Mouse (Mus musculus) heart, embryonic 10.5 days (tissue): ENCODE results near the gene Slc9a9. TPM values are rescaled to one million over a fixed set of nuclear protein-coding genes. Genes with fewer than 3 reads are reported as not detected.

Experiments used
- DNase-seq: peaks from one replicate; pipeline ENCODE4 v3.0.0-alpha.2; 2017; ENCODE audit warnings: low spot score
- H3K27ac ChIP-seq: fragments of 300-500 bp; sonication (generic); 2 replicates; pipeline ENCODE4 v1.5.1; 2016; ENCODE audit warnings: mild to moderate bottlenecking
- H3K27me3 ChIP-seq: fragments of 300-500 bp; sonication (generic); 2 replicates; pipeline ENCODE4 v1.6.1; 2016; ENCODE audit warnings: mild to moderate bottlenecking; ENCODE audit not compliant: poor library complexity, insufficient read depth, severe bottlenecking
- H3K36me3 ChIP-seq: fragments of 300-500 bp; sonication (generic); 2 replicates; pipeline ENCODE4 v1.6.1; 2016; ENCODE audit warnings: mild to moderate bottlenecking, moderate library complexity
- H3K4me1 ChIP-seq: fragments of 300-500 bp; sonication (generic); 2 replicates; pipeline ENCODE4 v1.6.1; 2016; ENCODE audit warnings: mild to moderate bottlenecking
- H3K4me3 ChIP-seq: fragments of 300-500 bp; sonication (generic); 2 replicates; pipeline ENCODE4 v1.5.1; 2016; ENCODE audit warnings: mild to moderate bottlenecking, moderate library complexity
- H3K9me3 ChIP-seq: fragments of 300-500 bp; sonication (generic); 2 replicates; pipeline ENCODE4 v1.6.1; 2016; ENCODE audit warnings: mild to moderate bottlenecking, moderate library complexity
- WGBS: fragments of 180-500 bp; shearing (Covaris S2); methylation state at CpG from one replicate; pipeline ENCODE4 v1.1.7; 2016; 5-methylcytosine and 5-hydroxymethylcytosine counted together
- polyA plus RNA-seq: library from polyadenylated mRNA; unstranded; fragments of >200 nt; fragmentation: Nextera tagmentation; extraction: Ambion mirVana; gene quantifications from 2 replicates; pipeline ENCODE4 v1.2.1, GENCODE M21; 2016

Gene Slc9a9
- polyA plus RNA-seq, 1 experiment from 2014 or later: 2.6 TPM

- Histone ChIP-seq H3K9me3 (no peaks in the 10 kb centered on the region), H3K36me3 (no peaks in the 10 kb centered on the region), H3K4me1 (no peaks in the 10 kb centered on the region), H3K27ac (no peak overlapping the region), H3K27me3 (0 out of 2 replicates have a peak, but pooled peaks cover 4% of the 10 kb centered on the region), H3K4me3 (no peak overlapping the region)
- no peak for DNase-seq
- 51% methylated on average over 3 of the region's 3 CpGs for WGBS
Observed at GRCm38 (mm10) chr9:95150597-95150996, 480.9 kb downstream of the Slc9a9 start.

GRCm38 (mm10) chr9:95150998-95151397 lies 481.3 kb downstream of the Slc9a9 start:
- 62% methylated on average over 4 of the region's 4 CpGs for WGBS
- Histone ChIP-seq H3K27me3 (0 out of 2 replicates have a peak, but pooled peaks cover 4% of the 10 kb centered on the region), H3K36me3 (no peaks in the 10 kb centered on the region), H3K27ac (no peak overlapping the region), H3K4me3 (no peak overlapping the region), H3K4me1 (no peaks in the 10 kb centered on the region), H3K9me3 (no peaks in the 10 kb centered on the region)
- DNase-seq: no peak

DNA sequence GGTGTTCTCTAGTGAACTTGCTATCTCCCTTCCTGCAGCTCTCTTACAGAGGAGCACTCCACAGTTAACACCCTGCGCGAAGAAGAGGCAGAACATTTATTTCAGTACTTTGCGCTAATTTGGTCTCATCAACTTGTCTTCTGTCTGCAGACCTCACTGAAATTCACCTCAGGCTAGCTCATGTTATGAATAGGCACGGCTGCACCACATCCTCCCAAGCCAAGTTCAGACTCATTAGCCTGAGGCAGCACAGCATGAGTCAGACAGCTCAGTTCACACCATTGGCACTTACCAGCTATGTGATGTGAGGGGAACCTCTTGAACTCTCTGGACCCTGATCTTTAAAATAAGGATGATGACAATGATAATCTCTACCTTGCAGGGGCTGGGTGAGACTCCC lies 482.0 kb downstream of the Slc9a9 start:
- DNase-seq: no peak
- Histone ChIP-seq H3K27ac (no peak overlapping the region), H3K4me1 (no peaks in the 10 kb centered on the region), H3K4me3 (no peak overlapping the region), H3K9me3 (no peaks in the 10 kb centered on the region), H3K27me3 (0 out of 2 replicates have a peak, but pooled peaks cover 4% of the 10 kb centered on the region), H3K36me3 (no peaks in the 10 kb centered on the region)
- 60% methylated on average over 4 of the region's 4 CpGs for WGBS

GRCm38 (mm10) chr9:95153966-95154365 lies 484.3 kb downstream of the Slc9a9 start:
- 0 out of 2 replicates have a peak, but pooled peaks cover 4% of the 10 kb centered on the region for H3K27me3 ChIP-seq
- no peak overlapping the region for H3K4me3 ChIP-seq
- whole genome bisulfite sequencing: 71% methylated on average over 6 of the region's 6 CpGs
- no peaks in the 10 kb centered on the region for H3K36me3 ChIP-seq
- no peak for DNase-seq
- H3K9me3 ChIP-seq: no peaks in the 10 kb centered on the region
- H3K4me1 ChIP-seq: no peaks in the 10 kb centered on the region
- H3K27ac ChIP-seq: no peak overlapping the region

- H3K4me1 ChIP-seq: no peaks in the 10 kb centered on the region
- WGBS: 68% methylated on average over 4 of the region's 4 CpGs
Observed at GRCm38 (mm10) chr9:95157948-95158347, 488.2 kb downstream of the Slc9a9 start.

DNA sequence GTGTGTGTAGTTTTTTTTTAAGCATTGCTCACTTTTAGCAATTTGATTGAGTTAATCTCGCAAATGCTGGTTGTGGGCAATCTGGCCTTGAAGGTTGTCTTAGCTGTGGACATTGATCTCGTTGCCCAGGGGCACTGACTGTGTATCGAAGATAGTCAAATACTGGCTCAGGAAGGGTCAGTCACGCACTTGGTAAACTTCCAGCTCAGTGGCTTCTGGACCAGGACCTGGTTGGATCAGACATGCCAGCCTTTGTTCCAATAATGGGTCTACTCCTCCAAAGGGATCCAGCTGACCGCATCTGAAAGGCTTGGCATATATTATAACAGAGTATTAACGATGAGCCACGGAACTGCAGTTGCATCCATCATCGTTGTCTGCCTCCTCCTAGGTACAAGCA lies 489.2 kb downstream of the Slc9a9 start:
- no peak for DNase-seq
- Histone ChIP-seq H3K36me3 (no peaks in the 10 kb centered on the region), H3K4me3 (no peak overlapping the region), H3K9me3 (no peaks in the 10 kb centered on the region), H3K27me3 (no peaks in the 10 kb centered on the region), H3K27ac (no peak overlapping the region), H3K4me1 (no peaks in the 10 kb centered on the region)
- 90% methylated on average over 8 of the region's 8 CpGs for WGBS

More at GRCm38 (mm10) chr9:95157948-95158347, 488.2 kb downstream of the Slc9a9 start:
- H3K36me3 ChIP-seq: no peaks in the 10 kb centered on the region
- no peak overlapping the region for H3K27ac ChIP-seq
- no peaks in the 10 kb centered on the region for H3K9me3 ChIP-seq
- no peak overlapping the region for H3K4me3 ChIP-seq
- H3K27me3 ChIP-seq: no peaks in the 10 kb centered on the region
- no peak for DNase-seq

GRCm38 (mm10) chr9:95160575-95161300 lies 491.0 kb downstream of the Slc9a9 start:
- no peak overlapping the region for H3K27ac ChIP-seq
- DNase-seq: no peak
- 88% methylated on average over 7 of the region's 7 CpGs for WGBS

DNA sequence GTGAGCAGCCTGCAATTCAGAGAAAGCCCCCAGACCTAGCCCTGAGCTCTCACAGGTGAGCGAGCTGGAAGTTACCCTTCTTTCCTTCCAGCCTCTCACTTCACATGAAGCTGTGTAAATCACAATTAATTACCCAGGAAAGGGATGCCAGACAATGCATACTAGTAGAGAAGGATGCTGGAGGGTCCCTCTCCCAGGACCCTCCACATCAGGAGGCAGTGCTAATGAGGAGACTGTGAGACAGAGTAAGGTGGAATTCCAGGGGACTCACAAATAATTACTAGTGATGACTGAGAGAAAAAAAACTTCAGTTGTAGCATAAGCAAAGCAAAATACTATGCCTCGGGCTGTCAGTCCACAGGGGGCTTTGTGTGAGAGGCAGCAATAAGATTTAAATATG lies 492.0 kb downstream of the Slc9a9 start:
- H3K4me3 ChIP-seq: no peak overlapping the region
- no peak overlapping the region for H3K27ac ChIP-seq
- H3K36me3 ChIP-seq: no peaks in the 10 kb centered on the region
- 79% methylated on average over 2 of the region's 2 CpGs for WGBS
- H3K4me1 ChIP-seq: no peaks in the 10 kb centered on the region
- no peaks in the 10 kb centered on the region for H3K27me3 ChIP-seq
- H3K9me3 ChIP-seq: no peaks in the 10 kb centered on the region
- DNase-seq: no peak

More at GRCm38 (mm10) chr9:95160575-95161300, 491.0 kb downstream of the Slc9a9 start:
- Histone ChIP-seq H3K4me1 (no peaks in the 10 kb centered on the region), H3K36me3 (no peaks in the 10 kb centered on the region), H3K9me3 (no peaks in the 10 kb centered on the region), H3K27me3 (no peaks in the 10 kb centered on the region), H3K4me3 (no peak overlapping the region)

DNA sequence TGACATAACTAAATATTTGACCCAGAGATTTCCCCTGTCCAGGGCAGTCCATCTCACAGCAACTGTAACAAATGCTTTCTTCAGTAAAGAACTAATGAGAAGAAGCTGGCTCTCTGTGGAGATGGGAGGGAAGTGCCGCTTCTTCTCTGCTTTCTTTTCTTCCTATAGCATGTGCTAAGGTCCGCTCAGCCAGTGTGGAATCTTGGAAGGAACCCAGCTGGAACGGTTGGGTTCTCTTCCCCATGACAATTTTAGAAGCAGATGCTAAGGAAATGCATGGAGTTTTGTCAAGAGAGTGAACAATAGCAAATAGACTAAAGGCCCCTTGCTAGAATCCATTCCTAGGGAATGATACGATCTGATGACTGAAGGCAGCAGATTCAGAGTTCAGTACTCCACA lies 496.5 kb downstream of the Slc9a9 start:
- H3K9me3 ChIP-seq: no peaks in the 10 kb centered on the region
- no peaks in the 10 kb centered on the region for H3K27me3 ChIP-seq
- DNase-seq: no peak
- no peak overlapping the region for H3K4me3 ChIP-seq
- no peak overlapping the region for H3K27ac ChIP-seq
- H3K4me1 ChIP-seq: 0 out of 2 replicates have a peak, but pooled peaks cover 3% of the 10 kb centered on the region
- no peaks in the 10 kb centered on the region for H3K36me3 ChIP-seq
- 78% methylated on average over 4 of the region's 4 CpGs for whole genome bisulfite sequencing

DNA sequence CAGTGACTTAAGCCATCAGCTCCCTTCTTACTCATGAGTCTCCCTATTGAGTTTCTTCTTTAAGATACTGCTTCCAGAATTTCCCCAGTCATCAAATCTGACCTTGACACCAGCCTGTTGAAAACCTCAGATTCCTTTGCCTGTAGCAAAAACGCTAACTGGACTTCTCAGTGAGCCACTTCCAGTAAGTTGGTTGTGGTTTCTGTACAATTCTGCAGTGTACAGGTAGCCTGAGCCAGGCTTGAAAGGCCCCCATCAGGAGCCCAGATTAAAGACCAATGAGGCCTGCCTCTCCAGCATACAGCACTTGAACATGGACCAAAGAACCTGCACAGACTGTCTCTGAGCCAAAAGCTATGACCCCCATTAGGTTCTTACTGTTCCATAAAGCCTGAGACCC lies 498.1 kb downstream of the Slc9a9 start:
- Histone ChIP-seq H3K36me3 (no peaks in the 10 kb centered on the region), H3K9me3 (no peaks in the 10 kb centered on the region), H3K27me3 (no peaks in the 10 kb centered on the region), H3K27ac (no peak overlapping the region), H3K4me3 (no peak overlapping the region), H3K4me1 (0 out of 2 replicates have a peak, but pooled peaks cover 3% of the 10 kb centered on the region)
- 73% methylated on average over 1 of the region's 1 CpGs for WGBS
- no peak for DNase-seq

GRCm38 (mm10) chr9:95168487-95169008 lies 498.8 kb downstream of the Slc9a9 start:
- Histone ChIP-seq H3K9me3 (no peaks in the 10 kb centered on the region), H3K36me3 (no peaks in the 10 kb centered on the region), H3K27ac (no peak overlapping the region), H3K27me3 (no peaks in the 10 kb centered on the region), H3K4me3 (no peak overlapping the region), H3K4me1 (0 out of 2 replicates have a peak, but pooled peaks cover 3% of the 10 kb centered on the region)
- WGBS: 80% methylated on average over 13 of the region's 13 CpGs
- DNase-seq: no peak

DNA sequence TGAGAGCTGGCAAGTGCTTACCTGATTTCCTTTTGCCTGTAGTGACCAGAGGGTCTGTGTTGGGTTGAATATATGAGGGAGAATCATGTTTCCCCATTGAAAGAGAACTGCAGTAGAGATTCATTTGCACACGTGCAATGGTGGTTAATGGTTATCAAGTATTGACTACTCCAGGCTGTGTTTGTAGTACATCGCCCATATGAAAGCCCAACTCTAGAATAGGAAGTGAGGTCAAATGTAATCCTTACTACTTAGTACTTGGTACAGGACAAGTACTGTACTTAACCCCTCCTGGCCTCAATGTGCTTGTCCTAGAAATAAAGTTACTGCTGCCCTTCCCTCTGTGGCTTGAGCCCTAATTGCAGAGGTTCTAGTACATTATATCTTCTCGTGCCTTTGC lies 508.5 kb downstream of the Slc9a9 start:
- Histone ChIP-seq H3K4me3 (no peak overlapping the region), H3K4me1 (no peaks in the 10 kb centered on the region), H3K36me3 (no peaks in the 10 kb centered on the region), H3K27ac (no peak overlapping the region), H3K27me3 (no peaks in the 10 kb centered on the region), H3K9me3 (no peaks in the 10 kb centered on the region)
- no peak for DNase-seq
- WGBS: 85% methylated on average over 3 of the region's 3 CpGs

DNA sequence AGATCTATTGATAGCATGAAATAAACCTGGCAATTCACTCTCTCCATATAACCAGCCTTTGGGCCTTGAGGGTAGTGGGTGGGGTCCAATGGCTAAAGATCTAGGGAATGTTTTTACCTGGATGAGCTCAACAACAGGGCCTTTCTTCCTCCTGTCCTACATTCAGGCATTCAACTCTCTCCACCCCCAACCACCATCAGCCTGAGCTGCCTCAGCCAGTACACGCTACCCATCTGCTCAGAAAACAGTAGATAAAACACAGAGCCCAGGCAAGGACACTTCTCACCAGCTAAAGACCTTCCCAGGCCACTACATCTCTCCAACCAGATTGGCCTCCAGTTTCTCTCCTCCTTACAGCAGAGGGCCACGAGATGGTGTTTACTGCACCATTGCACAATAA lies 510.3 kb downstream of the Slc9a9 start:
- WGBS: 65% methylated on average over 2 of the region's 2 CpGs
- DNase-seq: no peak
- Histone ChIP-seq H3K27me3 (no peaks in the 10 kb centered on the region), H3K4me3 (no peak overlapping the region), H3K9me3 (no peaks in the 10 kb centered on the region), H3K4me1 (no peaks in the 10 kb centered on the region), H3K27ac (no peak overlapping the region), H3K36me3 (no peaks in the 10 kb centered on the region)
